Mouse (Mus musculus): ENCODE results near the gene Snrpd2.

DNA sequence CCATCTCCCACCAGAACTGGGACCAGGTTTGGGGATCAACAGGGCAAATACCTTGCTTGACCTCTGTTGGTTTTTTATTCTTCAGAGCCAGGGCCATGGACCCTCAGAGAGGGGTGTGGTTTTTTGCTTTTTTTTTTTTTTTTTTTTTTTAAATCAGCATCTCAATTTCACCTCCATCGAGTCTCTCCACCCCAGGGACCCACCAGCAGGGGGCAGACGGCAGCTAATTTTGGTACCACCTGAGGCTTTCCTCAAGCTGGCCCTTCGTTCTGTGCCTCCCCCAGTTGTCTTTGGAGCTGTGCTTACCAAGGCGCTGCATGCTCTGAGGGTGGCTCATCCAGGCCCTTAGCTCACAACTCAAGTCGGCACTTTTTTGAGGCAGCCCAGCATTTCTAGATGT is 12.1 kb upstream of the Snrpd2 start:
- TF ChIP-seq CTCF (IDR thresholded peaks at IDR 0.05; ENCODE audit: low read depth) (peak; percentile 69), EP300 (optimal IDR thresholded peaks at IDR 0.05) (no peak)
